Mouse (Mus musculus): ENCODE results near the gene Neurl1a.

- TF ChIP-seq POLR2A (IDR thresholded peaks at IDR 0.05; ENCODE audit: control insufficient read depth, extremely low read depth, insufficient read depth, low read length, poor library complexity) (no peak), CTCF (IDR thresholded peaks at IDR 0.05; ENCODE audit: borderline replicate concordance, control insufficient read depth, extremely low read depth, insufficient read depth, low read length, poor library complexity) (no peak)
These were observed 27.1 kb upstream of the Neurl1a start for GRCm38 (mm10) chr19:47151332-47152061.
